Mouse (Mus musculus) activated CD4-positive, CD25-positive, alpha-beta regulatory T cell, adult 4 months (primary cell): ENCODE measurements around the gene Dcun1d4. TPM values are rescaled to one million over a fixed set of nuclear protein-coding genes. Genes with fewer than 3 reads are reported as not detected.

Source experiments
- ATAC-seq: one replicate; pipeline ENCODE4 v1.8.0; 2017
- polyA plus RNA-seq, 2 experiments: library from polyadenylated mRNA; unstranded; fragments of 100-300 nt; shearing (Covaris generic); gene quantifications; one replicate each; pipeline ENCODE4 v1.2.1; 2017

Dcun1d4 gene
- polyA plus RNA-seq, 2 experiments from 2014 or later = 11.0 to 13.4 TPM

DNA sequence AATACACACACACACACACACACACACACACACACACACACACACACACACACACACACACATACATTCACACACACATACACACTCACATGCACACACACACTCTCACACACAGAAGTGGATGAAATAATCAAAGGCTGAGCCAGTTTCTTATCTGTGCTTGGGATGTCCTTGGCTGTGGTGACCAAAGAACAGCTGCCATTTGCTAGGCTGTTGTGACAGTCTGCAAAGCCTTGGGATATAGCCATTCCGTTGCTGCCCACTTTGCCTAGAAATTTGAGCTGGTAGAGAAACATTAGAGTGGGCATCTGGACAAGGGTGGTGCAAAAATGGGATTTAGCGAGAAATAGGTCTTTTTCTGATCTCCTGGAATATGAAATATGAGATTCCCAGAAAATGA lies 119.2 kb downstream of the Dcun1d4 start:
- no peak for ATAC-seq

DNA sequence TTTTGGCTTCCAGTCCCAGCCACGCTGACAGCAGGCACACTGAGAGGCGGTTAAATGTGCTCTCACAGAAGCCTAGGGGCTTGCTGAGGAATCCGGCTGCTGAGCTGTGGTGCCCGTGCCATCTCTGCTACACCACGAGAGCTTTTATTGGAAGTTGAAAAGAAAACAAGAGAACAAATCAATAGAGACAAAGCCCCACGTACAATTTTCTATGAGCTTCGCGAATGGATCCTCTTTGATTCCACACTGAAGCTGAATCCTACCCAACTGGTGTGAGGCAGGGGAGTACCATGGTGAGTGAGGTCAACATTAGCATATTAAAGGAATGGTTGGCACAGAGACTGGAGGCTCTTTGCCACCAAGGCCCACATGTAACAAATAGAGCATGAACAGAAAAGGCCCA lies 120.6 kb downstream of the Dcun1d4 start:
- no peak for ATAC-seq

DNA sequence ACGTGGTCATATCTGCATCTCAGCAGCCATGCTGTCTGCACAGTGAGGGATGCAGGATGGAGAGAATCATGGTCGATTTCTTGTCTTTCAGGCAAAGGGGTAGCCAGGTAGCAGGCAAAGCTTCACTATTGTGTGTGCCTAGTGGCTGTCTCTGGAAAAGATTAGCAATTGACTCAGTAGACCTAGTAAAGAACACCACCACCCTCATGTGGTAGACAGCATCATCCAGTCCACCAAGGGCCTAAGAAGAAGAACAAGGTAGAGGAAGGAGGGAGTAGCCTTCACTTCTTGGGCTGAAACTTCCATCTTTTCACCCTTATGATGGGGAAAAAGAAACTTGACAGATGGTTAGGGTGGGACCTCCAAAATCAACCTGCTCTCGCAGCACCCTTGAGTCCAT lies 122.1 kb downstream of the Dcun1d4 start:
- ATAC-seq = no peak

DNA sequence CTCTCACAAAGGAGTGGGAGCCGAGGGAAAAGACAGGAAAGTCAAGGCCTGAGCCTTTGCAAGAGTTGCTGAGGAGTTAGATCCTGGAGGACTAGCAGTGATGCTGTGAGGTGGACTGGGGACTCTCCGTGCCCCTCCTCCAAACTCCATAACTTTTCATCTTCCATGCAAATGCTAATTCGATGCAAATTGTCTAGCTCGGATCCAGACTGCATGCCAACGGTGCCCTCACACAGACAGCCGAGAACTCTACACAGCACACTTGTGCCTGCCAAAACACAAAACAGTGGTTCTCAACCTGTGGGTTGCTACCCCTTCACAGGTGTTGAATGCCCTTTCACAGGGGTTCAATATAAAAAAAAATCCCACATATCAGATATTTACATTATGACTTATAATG lies 123.7 kb downstream of the Dcun1d4 start:
- ATAC-seq = no peak

DNA sequence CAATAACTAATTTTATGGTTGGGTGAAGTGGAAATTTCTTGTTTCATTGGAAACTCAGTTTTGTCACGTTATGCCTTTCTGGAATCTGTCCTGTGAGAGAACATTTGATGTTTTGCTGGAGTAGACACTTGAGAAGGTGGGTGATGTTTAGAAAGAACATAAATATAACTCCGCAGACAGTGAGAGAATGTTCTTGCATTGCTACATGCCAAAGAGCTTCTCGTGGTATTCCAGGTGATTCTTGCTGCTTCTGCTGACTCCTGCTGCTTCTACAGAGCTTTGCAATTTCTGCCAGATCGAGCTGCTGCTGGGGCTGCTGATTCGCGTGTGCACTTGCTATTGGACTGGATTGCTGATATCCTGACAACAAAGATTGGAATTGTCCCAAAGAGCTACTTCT lies 124.2 kb downstream of the Dcun1d4 start:
- ATAC-seq = no peak

Other genes starting within 250 kb of the Dcun1d4 start
- 10 to 100 TPM; 90.0 to 92.4 TPM for gene Fryl, start 224.4 kb upstream of the Dcun1d4 start, polyA plus RNA-seq
- gene Ociad1, start 188.2 kb upstream of the Dcun1d4 start, polyA plus RNA-seq = 100 to 1,000 TPM; 128 to 159 TPM
- gene Ociad2, start 140.0 kb upstream of the Dcun1d4 start, polyA plus RNA-seq = 1 to 10 TPM in 1 of 2 experiments, under 1 TPM in 1; 0.73 to 1.2 TPM
- under 1 TPM in 1 of 2 experiments, not detected in 1; 0.15 TPM for gene Cwh43, start 74.9 kb upstream of the Dcun1d4 start, polyA plus RNA-seq
- 1 to 10 TPM; 1.5 to 1.7 TPM for gene Lrrc66, start 151.5 kb downstream of the Dcun1d4 start, polyA plus RNA-seq
- 10 to 100 TPM in 1 of 2 experiments, 1 to 10 TPM in 1; 9.7 to 11.0 TPM for gene Sgcb, start 166.8 kb downstream of the Dcun1d4 start, polyA plus RNA-seq
- not detected for gene Spata18, start 170.4 kb downstream of the Dcun1d4 start, polyA plus RNA-seq